Mouse (Mus musculus): ENCODE results near the gene Pgm2. TPM values are rescaled to one million over a fixed set of nuclear protein-coding genes. Genes with fewer than 3 reads are reported as not detected.

Pgm2 gene
- polyA plus RNA-seq, 1 experiment: 10.7 TPM

DNA sequence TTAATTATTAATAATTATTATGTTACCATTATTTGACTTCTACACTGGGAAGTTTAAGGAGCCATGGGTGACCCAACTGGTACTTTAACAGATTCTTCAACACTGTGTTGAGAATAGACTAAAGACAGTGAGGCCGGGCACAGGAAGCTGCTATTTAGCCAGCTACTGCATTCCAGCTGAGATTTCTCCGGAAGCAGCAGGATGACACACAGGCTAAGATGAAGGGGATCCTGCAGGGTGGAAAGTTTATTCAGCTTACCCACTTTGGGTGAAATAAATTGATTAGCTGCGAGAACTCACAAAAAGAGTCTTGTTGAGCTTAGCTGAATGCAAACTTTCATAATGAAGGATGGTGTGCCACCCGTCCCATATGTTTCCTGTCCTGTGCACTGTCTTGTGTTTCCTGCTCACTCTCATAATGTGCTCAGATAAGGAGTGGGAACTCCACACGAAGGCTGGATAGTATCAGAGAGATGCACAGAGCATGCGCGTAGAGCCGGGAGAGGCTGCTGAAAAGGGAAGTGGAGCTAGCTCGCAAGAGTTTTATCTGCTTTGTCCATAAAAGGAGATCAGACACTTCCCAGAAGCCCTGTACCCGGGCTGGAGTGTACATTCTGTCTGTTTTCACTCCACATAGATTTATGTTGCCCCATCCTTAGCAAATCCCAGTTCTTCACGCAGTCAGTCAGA is 63.3 kb downstream of the Pgm2 start, which contains the start of gene Tbc1d1:
TSS of gene Tbc1d1 (plus strand) at position 445 of the 690 bp plus-strand sequence.
- H3K4me1 ChIP-seq (ENCODE audit: control insufficient read depth, insufficient read depth, low read length): peaks cover 2% of the 10 kb centered on the region; the same call in 1 of the 2 replicates
- no peak for TF ChIP-seq CTCF (IDR thresholded peaks at IDR 0.05; ENCODE audit: extremely low read depth, insufficient read depth, low read length)
- no peak for TF ChIP-seq POLR2A (IDR thresholded peaks at IDR 0.05; ENCODE audit: extremely low read depth, insufficient read depth, low read length)
- no peak within 1 kb of the TSS for H3K27ac ChIP-seq (ENCODE audit: insufficient read depth, low read length)
- no peak within 1 kb of the TSS for H3K4me3 ChIP-seq (ENCODE audit: insufficient read depth, low read length)

- TF ChIP-seq POLR2A (IDR thresholded peaks at IDR 0.05; ENCODE audit: extremely low read depth, insufficient read depth, low read length) (no peak), CTCF (IDR thresholded peaks at IDR 0.05; ENCODE audit: extremely low read depth, insufficient read depth, low read length) (no peak)
- no peak overlapping the region for H3K27ac ChIP-seq (ENCODE audit: insufficient read depth, low read length)
- H3K4me3 ChIP-seq (ENCODE audit: insufficient read depth, low read length): no peak overlapping the region
- H3K4me1 ChIP-seq (ENCODE audit: control insufficient read depth, insufficient read depth, low read length): peaks cover 2% of the 10 kb centered on the region; the same call in 1 of the 2 replicates
Observed at GRCm38 (mm10) chr5:64156579-64156978, 63.8 kb downstream of the Pgm2 start.

DNA sequence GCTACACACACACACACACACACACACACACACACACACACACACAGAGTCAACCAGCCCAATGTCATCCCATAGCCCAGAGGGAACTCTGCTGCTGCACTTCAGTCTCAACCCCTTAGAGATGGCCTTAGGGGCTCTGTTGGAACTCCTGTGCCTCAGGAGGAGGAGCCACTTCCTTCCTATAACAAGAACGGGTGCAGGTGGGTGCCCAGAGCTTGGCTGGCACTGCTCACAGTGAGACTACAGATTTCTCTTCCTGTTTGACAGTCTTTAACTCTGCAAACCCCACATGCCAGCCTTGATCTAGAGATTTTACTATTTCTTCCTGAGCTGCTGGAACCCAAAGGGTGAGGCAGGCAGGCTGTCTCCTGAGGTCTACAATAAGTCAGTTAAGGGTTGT is 65.2 kb downstream of the Pgm2 start:
- Histone ChIP-seq H3K4me1 (ENCODE audit: control insufficient read depth, insufficient read depth, low read length) (peaks cover 2% of the 10 kb centered on the region; the same call in 1 of the 2 replicates), H3K27ac (ENCODE audit: insufficient read depth, low read length) (no peak overlapping the region), H3K4me3 (ENCODE audit: insufficient read depth, low read length) (no peak overlapping the region)
- TF ChIP-seq POLR2A (IDR thresholded peaks at IDR 0.05; ENCODE audit: extremely low read depth, insufficient read depth, low read length): no peak
- no peak for TF ChIP-seq CTCF (IDR thresholded peaks at IDR 0.05; ENCODE audit: extremely low read depth, insufficient read depth, low read length)

DNA sequence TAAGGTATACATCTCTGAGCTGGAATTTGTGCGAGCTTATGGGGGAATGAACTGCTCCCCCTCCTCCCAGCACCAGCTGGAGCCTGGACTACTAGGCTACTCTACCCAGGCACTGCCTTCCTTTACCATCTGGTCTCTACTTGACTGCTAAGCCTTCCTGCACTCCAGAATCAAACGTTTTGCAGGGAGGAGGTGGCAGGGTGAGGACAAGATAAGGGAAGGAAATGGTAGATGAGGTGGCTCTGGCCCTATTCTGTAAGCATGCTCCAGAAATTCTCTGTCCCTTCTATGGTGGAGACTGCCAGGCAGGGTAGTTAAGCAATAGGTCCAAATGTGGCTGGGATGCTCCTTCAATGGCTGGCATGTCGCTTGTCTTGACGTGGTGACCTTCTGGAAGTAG is 65.8 kb downstream of the Pgm2 start:
- Histone ChIP-seq H3K4me3 (ENCODE audit: insufficient read depth, low read length) (no peak overlapping the region), H3K27ac (ENCODE audit: insufficient read depth, low read length) (no peak overlapping the region), H3K4me1 (ENCODE audit: control insufficient read depth, insufficient read depth, low read length) (peaks cover under 1% of the 10 kb centered on the region; the same call in 1 of the 2 replicates)
- TF ChIP-seq POLR2A (IDR thresholded peaks at IDR 0.05; ENCODE audit: extremely low read depth, insufficient read depth, low read length): no peak
- TF ChIP-seq CTCF (IDR thresholded peaks at IDR 0.05; ENCODE audit: extremely low read depth, insufficient read depth, low read length): no peak

DNA sequence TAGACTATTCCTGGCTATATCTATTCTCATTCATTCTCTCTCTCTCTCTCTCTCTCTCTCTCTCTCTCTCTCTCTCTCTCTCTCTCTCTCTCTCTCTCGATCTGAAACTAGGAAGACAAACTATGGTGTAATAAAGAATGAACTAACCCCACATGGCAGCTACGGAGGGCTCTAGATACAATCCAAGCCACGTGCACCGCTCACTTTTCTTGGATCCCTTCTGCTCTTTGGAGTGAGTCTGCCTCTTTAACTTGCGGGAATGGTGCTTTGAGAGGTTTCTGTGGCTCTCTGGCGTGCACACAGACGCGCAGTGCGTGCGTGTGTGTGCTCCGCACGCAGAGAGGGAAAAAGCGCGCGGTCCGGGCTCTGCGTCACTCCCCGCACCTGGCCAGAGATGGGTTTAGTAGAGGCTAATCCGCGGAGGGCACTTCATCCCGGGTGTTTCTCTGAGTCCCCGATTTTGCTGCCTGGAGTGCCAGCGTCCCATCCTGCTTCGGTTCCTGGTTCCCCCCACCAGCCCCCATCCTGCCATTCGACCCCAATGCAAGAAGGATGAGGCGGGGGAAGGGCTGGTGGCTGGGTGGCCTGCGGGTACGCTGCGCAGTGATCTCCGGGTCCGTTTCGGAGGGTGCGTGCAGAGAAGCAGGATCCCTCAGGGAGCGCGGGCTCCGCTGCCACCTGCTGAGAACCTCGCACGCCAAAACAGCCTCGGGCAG is 66.5 kb downstream of the Pgm2 start:
- Histone ChIP-seq H3K27ac (ENCODE audit: insufficient read depth, low read length) (no peak overlapping the region), H3K4me3 (ENCODE audit: insufficient read depth, low read length) (peak overlapping the region; percentile 76), H3K4me1 (ENCODE audit: control insufficient read depth, insufficient read depth, low read length) (no peaks in the 10 kb centered on the region; the same call in 1 of the 2 replicates)
- no peak for TF ChIP-seq POLR2A (IDR thresholded peaks at IDR 0.05; ENCODE audit: extremely low read depth, insufficient read depth, low read length)
- TF ChIP-seq CTCF (IDR thresholded peaks at IDR 0.05; ENCODE audit: extremely low read depth, insufficient read depth, low read length): no peak

GRCm38 (mm10) chr5:64159781-64160704 is 67.3 kb downstream of the Pgm2 start:
- no peaks in the 10 kb centered on the region; the same call in 1 of the 2 replicates for H3K4me1 ChIP-seq (ENCODE audit: control insufficient read depth, insufficient read depth, low read length)
- peak overlapping the region; percentile 76 for H3K4me3 ChIP-seq (ENCODE audit: insufficient read depth, low read length)
- TF ChIP-seq POLR2A (IDR thresholded peaks at IDR 0.05; ENCODE audit: extremely low read depth, insufficient read depth, low read length): no peak
- no peak for TF ChIP-seq CTCF (IDR thresholded peaks at IDR 0.05; ENCODE audit: extremely low read depth, insufficient read depth, low read length)
- H3K27ac ChIP-seq (ENCODE audit: insufficient read depth, low read length): no peak overlapping the region

DNA sequence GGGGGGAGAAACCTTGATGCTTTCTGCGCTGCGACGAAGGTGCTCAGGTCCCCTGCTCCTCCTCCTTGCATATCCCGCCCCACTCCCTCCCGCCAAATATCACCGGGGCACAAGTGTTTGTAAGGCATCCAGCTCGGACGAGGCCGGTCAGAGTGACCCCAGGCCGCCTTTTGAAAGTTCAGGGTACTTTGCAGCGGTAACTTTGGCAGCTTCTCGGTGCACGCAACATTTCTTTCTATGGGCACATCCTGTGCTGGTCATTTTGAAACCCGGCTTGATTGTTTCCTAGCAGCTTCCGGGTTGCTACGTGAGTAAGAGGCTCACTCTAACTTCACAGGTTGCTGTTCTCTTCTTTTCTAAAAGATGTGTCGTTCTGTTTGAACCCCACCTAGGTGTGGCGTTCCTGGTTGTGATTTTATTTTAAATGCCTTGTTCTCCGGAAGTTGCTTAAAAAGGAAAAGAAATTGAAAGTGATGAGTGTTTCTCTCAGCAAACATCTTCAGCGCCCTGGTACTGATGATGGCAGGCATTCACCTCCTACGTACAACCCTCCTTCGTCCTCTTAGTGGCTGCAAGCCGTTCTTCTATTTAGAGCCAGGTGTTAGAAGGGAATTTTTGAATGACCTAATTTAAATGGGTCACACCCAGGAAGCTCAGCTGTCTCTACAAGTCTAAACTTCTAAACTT is 68.1 kb downstream of the Pgm2 start:
- Histone ChIP-seq H3K4me3 (ENCODE audit: insufficient read depth, low read length) (peak overlapping the region; percentile 76), H3K4me1 (ENCODE audit: control insufficient read depth, insufficient read depth, low read length) (peaks cover 4% of the 10 kb centered on the region; the same call in 1 of the 2 replicates), H3K27ac (ENCODE audit: insufficient read depth, low read length) (no peak overlapping the region)
- TF ChIP-seq POLR2A (IDR thresholded peaks at IDR 0.05; ENCODE audit: extremely low read depth, insufficient read depth, low read length) (no peak), CTCF (IDR thresholded peaks at IDR 0.05; ENCODE audit: extremely low read depth, insufficient read depth, low read length) (no peak)

DNA sequence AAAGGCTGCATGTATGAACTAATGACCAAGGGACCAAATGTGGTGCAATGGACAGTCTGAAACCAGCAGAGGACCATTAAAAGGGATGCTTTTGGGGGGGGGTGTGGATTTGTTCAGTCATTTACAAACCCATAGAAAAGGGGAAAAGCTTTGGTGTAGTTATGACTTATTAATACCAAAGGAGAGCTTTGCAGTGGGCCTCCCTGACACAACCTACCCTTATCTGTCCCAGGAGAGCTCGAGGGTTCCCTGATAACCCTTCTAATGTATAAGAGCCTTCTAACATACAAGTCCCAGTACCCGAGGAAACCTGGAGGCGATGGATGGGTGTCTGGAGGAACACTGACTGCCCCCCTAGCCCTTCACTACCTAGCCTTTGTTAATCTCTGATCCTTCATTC is 69.2 kb downstream of the Pgm2 start:
- TF ChIP-seq POLR2A (IDR thresholded peaks at IDR 0.05; ENCODE audit: extremely low read depth, insufficient read depth, low read length) (no peak), CTCF (IDR thresholded peaks at IDR 0.05; ENCODE audit: extremely low read depth, insufficient read depth, low read length) (no peak)
- no peak overlapping the region; the same call in 1 of the 2 replicates for H3K4me3 ChIP-seq (ENCODE audit: insufficient read depth, low read length)
- no peak overlapping the region for H3K27ac ChIP-seq (ENCODE audit: insufficient read depth, low read length)

More for the DNA sequence above, 69.2 kb downstream of the Pgm2 start:
- H3K4me1 ChIP-seq (ENCODE audit: control insufficient read depth, insufficient read depth, low read length): peaks cover 4% of the 10 kb centered on the region; the same call in 1 of the 2 replicates

Data from cortical plate, adult 2 months (tissue).